Mouse (Mus musculus) liver (tissue): ENCODE measurements around the gene P2rx7.

Experiments
- DNase-seq: peaks from one replicate; pipeline ENCODE4 v3.0.0-alpha.2; 2020; ENCODE audit warnings: mixed read lengths

P2rx7 gene

DNA sequence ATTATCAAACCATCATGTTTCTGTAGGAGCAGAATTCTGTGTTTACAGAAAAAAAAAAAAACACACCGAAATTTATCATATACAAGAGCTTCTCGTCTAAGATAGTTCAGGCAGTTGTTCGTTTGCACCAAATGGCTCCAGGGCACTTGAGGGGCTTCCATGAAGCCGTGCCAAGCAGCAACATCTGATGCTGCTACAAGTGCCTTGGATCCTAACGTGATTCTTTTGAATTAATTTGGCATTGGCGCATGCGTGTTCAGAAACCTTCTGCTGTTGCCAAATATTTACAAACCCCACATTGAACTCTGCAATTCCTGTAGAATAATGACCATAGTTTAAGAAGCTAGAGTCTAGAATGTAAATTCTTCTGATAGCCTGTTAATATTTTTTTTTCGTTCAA, 51.8 kb downstream of the P2rx7 start:
- DNase-seq, result no peak

DNA sequence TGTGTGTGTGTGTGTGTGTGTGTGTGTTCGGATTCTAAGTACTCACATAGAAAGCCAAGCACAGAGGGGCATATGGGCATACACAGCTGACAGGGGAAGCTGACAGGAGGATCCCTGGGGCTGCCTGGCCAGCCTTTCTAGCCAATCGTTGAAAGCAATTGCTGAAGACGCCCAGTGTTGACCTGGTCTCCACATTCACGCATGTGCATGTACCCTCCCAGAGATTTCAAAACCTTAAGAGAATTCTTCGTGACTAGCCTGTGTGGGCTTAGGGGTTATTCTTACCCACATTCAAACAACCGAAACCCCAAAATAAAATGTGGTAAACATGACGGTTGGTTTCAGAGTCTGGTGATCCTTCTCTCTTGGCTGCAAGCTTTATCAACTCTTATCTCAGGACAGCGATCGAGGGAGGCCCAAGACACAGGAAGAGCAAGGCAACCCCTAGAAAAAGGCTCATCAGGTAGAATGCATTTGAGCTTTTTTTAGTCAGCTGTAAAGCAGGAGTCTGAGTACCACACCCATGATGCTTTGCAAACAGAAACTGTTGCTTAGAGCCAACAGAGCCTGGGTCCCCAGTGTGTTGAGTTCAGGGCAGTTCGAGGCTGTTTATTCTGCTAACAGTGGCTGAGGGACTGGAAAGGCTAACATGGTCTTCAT, 54.5 kb downstream of the P2rx7 start:
- no peak for DNase-seq

- DNase-seq, result no peak
Observed at GRCm38 (mm10) chr5:122698701-122699060, 55.0 kb downstream of the P2rx7 start.

- DNase-seq, result peak; percentile 37
Observed at GRCm38 (mm10) chr5:122700109-122700836, 56.6 kb downstream of the P2rx7 start.

- DNase-seq, result peak; percentile 47
Observed at GRCm38 (mm10) chr5:122700837-122701212, 57.1 kb downstream of the P2rx7 start.

GRCm38 (mm10) chr5:122702156-122702555, 58.4 kb downstream of the P2rx7 start:
- DNase-seq, result no peak

DNA sequence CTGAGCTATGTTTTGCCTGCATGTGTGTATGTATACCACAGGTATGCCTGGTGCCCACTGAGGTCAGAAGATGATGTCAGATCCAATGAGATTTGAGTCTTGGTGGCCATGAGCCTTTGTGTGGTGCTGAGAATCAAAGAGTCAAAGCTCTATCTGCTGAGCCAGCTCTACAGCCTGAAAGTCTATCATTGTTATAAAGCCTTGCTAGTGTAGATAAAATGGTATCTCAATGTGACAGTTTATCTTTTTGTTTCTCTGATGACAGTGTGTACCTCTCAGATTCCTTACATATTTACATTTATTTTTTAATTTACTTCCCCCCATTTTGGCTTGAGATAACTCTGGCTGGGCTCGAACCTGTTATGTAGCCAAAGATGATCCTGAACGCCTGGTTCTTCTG, 59.9 kb downstream of the P2rx7 start:
- no peak for DNase-seq

- no peak for DNase-seq
Observed at GRCm38 (mm10) chr5:122704571-122704970, 60.9 kb downstream of the P2rx7 start.

DNA sequence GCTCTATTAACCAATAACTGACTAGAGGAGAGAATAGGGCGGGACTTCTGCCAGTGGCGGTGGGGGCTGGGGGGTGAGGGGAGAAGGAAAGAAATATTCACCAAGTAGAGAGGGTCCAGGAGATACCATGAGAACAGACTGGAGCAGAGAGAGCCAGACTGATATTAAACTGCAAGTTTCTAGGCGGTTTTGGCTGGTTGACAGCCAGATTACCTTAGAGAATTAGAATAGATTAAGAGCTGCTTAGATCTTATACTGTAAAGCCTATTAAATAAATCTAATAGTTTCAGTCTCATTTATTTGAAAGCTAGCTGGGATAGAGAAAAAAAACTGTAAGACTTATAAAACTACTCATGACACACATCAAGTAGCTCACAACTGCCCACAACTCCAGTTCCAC, 61.5 kb downstream of the P2rx7 start:
- no peak for DNase-seq

GRCm38 (mm10) chr5:122706917-122707275, 63.2 kb downstream of the P2rx7 start:
- no peak for DNase-seq

DNA sequence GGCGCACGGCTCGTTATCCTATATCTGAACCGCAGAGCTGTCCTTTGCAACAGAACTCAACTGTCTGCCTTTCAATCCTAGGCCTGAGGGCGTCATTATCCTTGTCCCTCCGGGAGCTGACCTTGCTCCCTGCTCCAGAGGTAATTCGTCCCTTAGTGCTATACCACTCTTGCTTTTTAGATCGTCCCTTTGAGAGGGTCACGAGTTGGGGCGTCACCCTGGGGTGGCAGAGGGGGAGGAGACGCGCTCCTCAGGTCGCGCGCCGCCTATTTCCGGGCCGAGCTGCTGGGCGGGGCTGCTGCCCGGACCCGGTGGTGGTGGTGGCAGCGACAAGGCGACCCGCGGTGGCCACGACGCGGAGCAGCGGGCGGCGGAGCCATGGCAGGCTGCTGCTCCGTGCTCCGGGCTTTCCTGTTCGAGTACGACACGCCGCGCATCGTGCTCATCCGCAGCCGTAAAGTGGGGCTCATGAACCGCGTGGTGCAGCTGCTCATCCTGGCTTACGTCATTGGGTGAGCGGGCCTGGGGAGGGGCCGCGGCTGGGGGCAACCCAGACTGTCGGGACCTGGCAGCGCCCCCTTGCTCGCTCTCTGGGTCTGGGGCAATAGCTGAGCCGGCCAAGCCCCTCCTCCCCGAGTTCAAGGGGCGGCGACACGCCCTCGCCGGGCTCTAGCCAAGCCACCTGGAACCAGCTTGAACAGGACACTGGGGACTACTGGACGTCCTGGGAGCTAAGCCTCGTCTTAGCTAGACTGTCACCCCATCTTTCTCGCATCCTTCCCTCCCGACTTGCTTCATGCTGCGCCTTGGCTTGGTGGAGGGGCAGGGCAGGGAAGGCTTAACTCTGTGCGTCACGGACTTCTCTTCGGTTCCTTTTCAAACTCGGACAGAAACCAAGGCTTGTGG, 63.8 kb downstream of the P2rx7 start, which contains the start of gene P2rx4:
Gene P2rx4 (plus strand): TSS at position 269 of the 906 bp plus-strand sequence.
- DNase-seq, result peak; percentile 87

GRCm38 (mm10) chr5:122708819-122709218, 65.1 kb downstream of the P2rx7 start:
- no peak for DNase-seq

DNA sequence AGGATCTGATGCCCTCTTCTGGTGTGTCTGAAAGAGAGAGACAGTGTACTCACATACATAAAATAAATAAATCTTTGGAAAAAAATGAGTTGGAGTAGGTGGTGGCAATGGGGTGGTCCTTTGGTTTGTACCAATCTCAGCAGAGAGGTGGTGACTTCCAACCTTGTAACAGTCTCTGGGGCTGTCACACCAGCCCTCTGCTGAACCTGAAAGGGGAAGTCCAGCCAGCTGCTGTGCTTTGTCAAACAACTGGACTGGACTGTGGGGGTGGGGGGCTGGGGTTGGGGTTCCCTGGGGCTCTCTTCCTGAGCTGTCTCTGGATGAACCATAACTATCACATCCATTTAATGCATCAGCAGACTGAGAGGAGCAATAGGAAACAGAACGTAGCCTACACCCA, 72.0 kb downstream of the P2rx7 start:
- DNase-seq, result no peak

DNA sequence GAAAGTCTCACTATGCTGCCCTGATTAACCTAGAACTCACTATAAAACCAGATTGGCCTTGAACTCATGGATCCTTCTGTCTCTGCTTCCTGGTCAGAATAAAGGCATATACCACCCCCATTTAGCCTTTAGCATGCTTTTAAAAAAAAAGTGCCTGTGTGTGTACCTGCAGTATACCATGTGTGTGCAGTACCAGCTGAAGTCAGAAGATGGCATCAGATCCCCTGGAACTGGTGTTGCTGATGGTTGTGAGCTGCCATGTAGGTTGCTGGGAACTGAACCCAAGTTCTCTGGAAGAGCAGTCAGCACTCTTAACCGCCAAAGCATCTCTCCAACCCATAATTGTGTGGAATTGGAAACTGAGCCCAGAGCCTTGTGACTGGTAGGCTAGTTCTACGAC, 73.1 kb downstream of the P2rx7 start:
- DNase-seq, result no peak

DNA sequence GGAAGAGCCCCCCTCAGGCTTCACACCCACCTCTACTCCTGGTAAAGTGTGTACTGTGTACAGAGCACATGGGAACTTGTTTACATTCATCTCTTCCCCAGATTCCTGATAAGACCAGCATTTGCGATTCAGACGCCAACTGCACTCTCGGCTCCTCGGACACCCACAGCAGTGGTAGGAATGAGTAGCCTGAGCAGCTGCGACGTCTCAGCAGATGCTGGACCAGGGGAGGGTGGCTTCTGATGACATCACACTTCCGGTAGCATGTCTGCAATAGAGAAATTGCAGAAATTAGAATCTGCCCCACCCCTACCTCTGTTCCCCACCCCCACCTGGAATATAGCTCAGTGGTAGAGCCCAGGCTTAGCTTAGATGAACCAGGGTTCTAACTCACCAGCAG, 74.7 kb downstream of the P2rx7 start:
- no peak for DNase-seq

GRCm38 (mm10) chr5:122719168-122719567, 75.5 kb downstream of the P2rx7 start:
- DNase-seq, result no peak

DNA sequence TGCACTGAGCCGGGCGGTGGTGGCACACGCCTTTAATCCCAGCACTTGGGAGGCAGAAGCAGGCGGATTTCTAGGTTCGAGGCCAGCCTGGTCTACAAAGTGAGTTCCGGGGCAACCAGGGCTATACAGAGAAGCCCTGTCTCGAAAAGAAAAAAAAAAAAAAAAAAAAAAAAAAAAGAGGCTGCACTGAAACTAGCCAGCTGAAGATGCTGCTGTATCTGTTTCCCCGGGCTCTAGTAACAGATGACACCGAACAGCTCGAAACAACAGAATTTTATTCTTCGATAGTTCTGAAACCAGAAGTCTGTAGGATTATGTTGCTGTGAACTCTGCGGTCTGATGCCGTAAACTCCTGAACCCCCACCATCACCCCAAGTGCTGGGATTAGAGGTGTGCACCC, 81.7 kb downstream of the P2rx7 start:
- no peak for DNase-seq

- peak; percentile 55 for DNase-seq
Observed at GRCm38 (mm10) chr5:122726068-122726467, 82.4 kb downstream of the P2rx7 start.

DNA sequence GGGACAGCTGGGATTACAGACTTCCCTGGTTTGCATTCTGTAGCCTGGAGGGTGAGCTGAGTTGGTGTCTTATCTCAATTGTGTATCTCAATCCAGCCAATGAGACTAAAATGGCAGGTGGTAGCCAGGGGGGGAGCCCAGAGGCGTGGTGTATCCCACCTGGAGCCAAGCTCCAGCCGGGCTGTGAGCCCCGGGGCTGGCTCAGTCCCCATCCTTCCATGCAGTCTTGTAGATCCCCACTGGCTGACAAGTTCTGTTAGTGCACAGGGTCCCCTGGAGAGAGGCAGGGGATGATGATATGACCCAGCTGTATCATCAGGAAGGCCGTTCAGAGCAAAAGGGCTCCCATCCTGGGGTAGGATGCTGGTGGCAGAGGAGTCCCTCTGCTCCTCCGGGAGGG, 82.9 kb downstream of the P2rx7 start:
- DNase-seq, result no peak

GRCm38 (mm10) chr5:122727096-122727495, 83.4 kb downstream of the P2rx7 start:
- DNase-seq, result no peak

DNA sequence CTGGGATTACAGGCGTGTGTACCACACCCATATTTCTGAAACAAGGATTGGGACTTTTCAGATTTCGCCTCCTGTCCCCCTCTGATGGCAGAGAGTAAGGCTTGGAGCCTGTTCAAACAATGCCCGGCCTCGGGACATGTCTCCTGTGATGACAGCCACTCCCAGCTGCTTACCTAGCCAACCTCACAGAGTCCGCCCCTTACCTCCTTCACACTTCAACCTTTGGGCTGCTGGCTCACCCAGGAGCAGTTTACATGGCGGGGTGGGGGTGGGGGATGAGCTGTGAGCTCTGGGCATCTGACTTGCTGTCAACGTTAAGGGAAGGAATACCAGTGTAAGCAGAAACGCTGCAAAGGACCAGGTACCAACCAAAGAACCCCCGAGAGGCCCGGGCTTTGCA, 87.1 kb downstream of the P2rx7 start:
- DNase-seq, result no peak

- peak; percentile 79 for DNase-seq
Observed at GRCm38 (mm10) chr5:122731321-122731720, 87.6 kb downstream of the P2rx7 start.

- DNase-seq, result peak; percentile 37
Observed at GRCm38 (mm10) chr5:122731991-122732673, 88.4 kb downstream of the P2rx7 start.
